Mouse (Mus musculus) forebrain, embryonic 11.5 days (tissue): ENCODE measurements at regions not wholly inside any gene's neighbourhood (a gene's known extent, or its start where the extent isn't known, plus 50 kb on each side); places are given as distances from the start of the nearest gene placed in this dataset.

Experiments
- ATAC-seq: fragments of 200-750 bp; cut with Nextera tagmentation; replicated peaks from 2 replicates; pipeline ENCODE4 v1.8.0; 2017; ENCODE audit warnings: moderate TSS enrichment; ENCODE audit not compliant: low FRiP score
- DNase-seq: peaks from one replicate; pipeline ENCODE4 v3.0.0-alpha.2; 2017; ENCODE audit warnings: low spot score
- H3K27ac ChIP-seq: fragments of 300-500 bp; sonication (generic); 2 replicates; pipeline ENCODE4 v1.5.1; 2014; ENCODE audit warnings: low read depth, low read length
- H3K27me3 ChIP-seq: fragments of 300-500 bp; sonication (generic); 2 replicates; pipeline ENCODE4 v1.6.1; 2014; ENCODE audit warnings: mild to moderate bottlenecking, low read length, mixed read lengths; ENCODE audit not compliant: control insufficient read depth, insufficient read depth
- H3K36me3 ChIP-seq: fragments of 300-500 bp; sonication (generic); 2 replicates; pipeline ENCODE4 v1.6.1; 2014; ENCODE audit warnings: mild to moderate bottlenecking, low read length, moderate library complexity, mixed read lengths; ENCODE audit not compliant: control insufficient read depth, insufficient read depth
- H3K4me1 ChIP-seq: fragments of 300-500 bp; sonication (generic); replicated peaks from 2 replicates; pipeline ENCODE4 v1.6.1; 2014; ENCODE audit warnings: low read length, mixed read lengths; ENCODE audit not compliant: control insufficient read depth, insufficient read depth
- H3K4me2 ChIP-seq: fragments of 300-500 bp; sonication (generic); 2 replicates; pipeline ENCODE4 v1.6.1; 2014; ENCODE audit warnings: low read depth, mild to moderate bottlenecking, low read length, moderate library complexity, mixed read lengths; ENCODE audit not compliant: severe bottlenecking
- H3K4me3 ChIP-seq: fragments of 300-500 bp; sonication (generic); 2 replicates; pipeline ENCODE4 v1.5.1; 2014; ENCODE audit warnings: low read depth, low read length
- H3K9ac ChIP-seq: fragments of 300-500 bp; sonication (generic); 2 replicates; pipeline ENCODE4 v1.6.1; 2014; ENCODE audit warnings: low read length
- H3K9me3 ChIP-seq: fragments of 300-500 bp; sonication (generic); 2 replicates; pipeline ENCODE4 v1.6.1; 2016; ENCODE audit warnings: low read length, mixed read lengths; ENCODE audit not compliant: control insufficient read depth
- WGBS: fragments of 180-500 bp; shearing (Covaris S2); extraction: QIAGEN DNeasy Blood & Tissue Kit; methylation state at CpG from one replicate; pipeline ENCODE4 v1.1.7; 2014; 5-methylcytosine and 5-hydroxymethylcytosine counted together

DNA sequence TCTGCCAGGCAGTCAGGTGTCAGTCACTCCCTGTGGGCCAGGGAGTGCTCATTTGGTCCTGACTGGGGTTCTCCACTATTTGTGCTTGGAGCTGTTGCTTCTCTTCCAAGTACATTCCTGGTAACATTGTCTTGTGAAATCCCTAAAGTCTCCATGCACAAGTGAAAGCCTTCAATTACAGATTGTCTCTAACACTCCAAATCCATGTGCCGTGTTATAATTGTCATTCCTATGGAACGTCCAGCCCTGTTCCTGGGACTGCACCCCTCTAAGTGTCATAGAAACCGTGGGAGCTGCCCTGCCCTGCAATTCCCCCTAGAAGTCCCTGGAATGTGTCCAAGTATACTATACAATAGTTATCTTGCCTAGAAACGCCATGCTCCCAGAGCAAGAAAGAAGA is 181.1 kb downstream of the Rnd3 start:
- H3K27ac ChIP-seq, result peak overlapping the region; percentile 37; the same call in 1 of the 2 replicates
- H3K4me3 ChIP-seq, result no peak overlapping the region
- ATAC-seq, result no peak
- peaks cover 19% of the 10 kb centered on the region for H3K4me1 ChIP-seq
- H3K27me3 ChIP-seq, result no peaks in the 10 kb centered on the region
- DNase-seq, result no peak
- H3K36me3 ChIP-seq, result no peaks in the 10 kb centered on the region
- no peaks in the 10 kb centered on the region for H3K9me3 ChIP-seq
- H3K4me2 ChIP-seq, result no peak overlapping the region
- no peak overlapping the region for H3K9ac ChIP-seq
- WGBS, result 54% methylated on average over 4 of the region's 4 CpGs

DNA sequence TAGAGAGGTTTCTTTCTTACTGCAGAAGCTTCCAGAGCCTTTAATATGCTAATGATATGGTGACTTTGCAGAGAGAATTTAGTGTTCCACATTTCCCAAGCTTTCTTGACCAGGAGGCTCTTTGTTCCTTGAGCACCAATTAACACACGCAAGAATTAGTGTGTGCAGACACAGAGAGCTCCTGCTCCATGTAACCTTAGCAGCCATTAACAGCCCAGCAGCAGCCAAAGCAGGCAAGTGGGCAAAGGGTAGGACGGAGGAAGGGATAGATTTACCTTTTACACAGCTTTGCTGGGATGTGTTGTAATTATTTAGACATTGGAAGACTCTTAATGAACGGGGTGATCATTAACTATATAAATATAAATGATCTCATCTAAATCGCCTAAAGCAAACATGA is 181.8 kb downstream of the Rnd3 start:
- peak overlapping the region; percentile 51; the same call in 1 of the 2 replicates for H3K27ac ChIP-seq
- H3K27me3 ChIP-seq, result no peaks in the 10 kb centered on the region
- DNase-seq, result peak; percentile 56

DNA sequence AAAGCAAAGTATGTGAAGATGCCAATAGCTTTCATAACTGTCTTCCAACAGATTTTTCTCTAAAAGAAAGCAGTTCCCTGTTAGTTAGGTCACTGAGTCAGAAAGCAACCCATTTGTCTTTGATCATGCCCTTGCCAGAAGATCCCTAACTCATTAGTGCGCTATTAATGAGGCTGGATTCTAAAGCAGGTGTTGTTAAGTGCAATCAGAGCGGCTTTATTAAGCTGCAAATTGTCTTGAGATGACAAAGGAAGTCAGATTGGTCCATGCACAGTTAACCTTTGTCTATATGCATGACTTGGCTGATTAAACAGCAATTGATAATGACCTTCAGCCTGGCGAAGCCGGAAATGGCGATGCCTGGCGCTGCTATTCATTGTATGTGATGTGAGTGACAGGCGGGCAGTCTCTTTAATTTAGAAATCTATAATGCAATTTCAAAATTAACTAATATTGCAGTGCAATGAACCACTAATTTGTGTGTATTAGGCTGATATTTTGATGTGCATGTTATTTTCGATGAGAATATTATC is 183.4 kb downstream of the Rnd3 start:
- DNase-seq (peak; percentile 59), ATAC-seq (peak; percentile 55)
- H3K4me3 ChIP-seq, result no peak overlapping the region
- 39% methylated on average over 8 of the region's 8 CpGs for WGBS
- no peaks in the 10 kb centered on the region for H3K36me3 ChIP-seq
- no peak overlapping the region for H3K4me2 ChIP-seq
- no peaks in the 10 kb centered on the region for H3K9me3 ChIP-seq
- no peaks in the 10 kb centered on the region for H3K27me3 ChIP-seq
- H3K4me1 ChIP-seq, result peaks cover 13% of the 10 kb centered on the region
- H3K27ac ChIP-seq, result peak overlapping the region; percentile 31; the same call in 1 of the 2 replicates
- H3K9ac ChIP-seq, result no peak overlapping the region

More for the DNA sequence above, 181.8 kb downstream of the Rnd3 start:
- Histone ChIP-seq H3K4me2 (no peak overlapping the region), H3K9me3 (no peaks in the 10 kb centered on the region), H3K4me3 (no peak overlapping the region), H3K9ac (no peak overlapping the region), H3K4me1 (peaks cover 18% of the 10 kb centered on the region), H3K36me3 (no peaks in the 10 kb centered on the region)
- 33% methylated on average over 4 of the region's 4 CpGs for WGBS
- peak; percentile 18; the same call in 1 of the 2 replicates for ATAC-seq

DNA sequence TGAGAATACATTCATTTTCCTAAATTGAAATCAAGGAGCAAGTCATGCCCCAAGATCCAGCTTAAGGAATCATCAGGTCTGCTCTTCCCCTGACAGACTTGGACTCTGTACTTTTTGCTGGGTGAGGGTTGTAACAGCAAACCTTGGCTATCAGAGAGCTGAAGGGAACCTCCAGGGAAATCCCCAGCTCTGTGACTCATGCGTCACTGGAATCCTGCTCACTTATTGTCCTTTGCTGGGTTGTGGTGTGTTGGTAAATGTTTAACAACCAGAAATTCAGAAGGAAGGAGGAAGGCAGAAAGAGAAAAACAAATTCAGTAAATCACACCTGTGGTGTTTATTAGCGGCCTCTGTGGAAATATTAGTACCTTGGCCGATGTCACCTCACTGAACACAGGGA is 184.8 kb downstream of the Rnd3 start:
- Histone ChIP-seq H3K4me2 (no peak overlapping the region), H3K4me1 (peaks cover 6% of the 10 kb centered on the region; the same call in 1 of the 2 replicates), H3K36me3 (no peaks in the 10 kb centered on the region), H3K4me3 (no peak overlapping the region), H3K27ac (no peak overlapping the region), H3K27me3 (no peaks in the 10 kb centered on the region), H3K9me3 (no peaks in the 10 kb centered on the region), H3K9ac (no peak overlapping the region)
- DNase-seq, result no peak
- no peak for ATAC-seq
- WGBS, result 92% methylated on average over 3 of the region's 3 CpGs

DNA sequence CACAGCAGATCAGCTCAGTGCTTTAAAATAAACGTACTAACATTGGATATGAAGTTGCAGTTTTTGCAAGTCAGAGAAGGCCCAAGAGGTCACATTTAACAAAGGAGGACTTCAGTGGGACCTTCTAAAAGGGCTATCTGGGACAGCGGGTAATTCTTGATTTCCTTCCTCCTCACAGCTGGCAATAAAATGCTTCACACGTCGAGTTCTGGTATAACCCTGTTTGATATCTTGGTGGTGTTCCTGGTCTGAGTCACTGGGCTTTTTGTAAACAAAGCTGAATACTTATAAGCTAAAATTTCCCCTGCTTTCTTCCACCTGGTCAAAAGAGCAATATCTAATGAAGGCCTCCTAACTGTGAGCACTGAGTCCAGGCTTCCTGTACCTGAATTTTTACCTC is 187.9 kb downstream of the Rnd3 start:
- H3K4me2 ChIP-seq, result no peak overlapping the region
- H3K36me3 ChIP-seq, result no peaks in the 10 kb centered on the region
- DNase-seq (no peak), ATAC-seq (no peak)
- H3K9ac ChIP-seq, result no peak overlapping the region
- H3K27ac ChIP-seq, result no peak overlapping the region
- H3K4me3 ChIP-seq, result no peak overlapping the region
- WGBS, result 71% methylated on average over 4 of the region's 4 CpGs
- H3K27me3 ChIP-seq, result no peaks in the 10 kb centered on the region
- H3K4me1 ChIP-seq, result no peaks in the 10 kb centered on the region; the same call in 1 of the 2 replicates
- no peaks in the 10 kb centered on the region for H3K9me3 ChIP-seq

DNA sequence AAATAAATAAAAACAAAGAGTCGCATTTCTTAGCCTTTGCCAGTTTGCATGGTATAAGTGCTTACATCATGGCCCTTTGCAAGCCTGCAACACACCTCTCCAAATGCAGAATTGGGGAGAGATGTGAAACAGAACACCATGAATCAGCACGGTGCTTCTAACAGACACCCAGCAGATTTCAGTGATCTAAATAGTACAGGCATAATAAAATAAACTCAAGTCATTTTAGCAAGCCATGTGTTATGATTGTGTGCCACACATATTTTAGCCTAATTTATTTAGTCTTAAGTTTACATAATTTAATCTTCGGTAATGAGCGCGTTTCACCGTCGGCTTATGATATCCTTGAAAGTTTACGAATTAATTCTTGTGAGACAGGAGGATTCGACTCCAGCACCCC is 189.6 kb downstream of the Rnd3 start:
- H3K4me1 ChIP-seq, result no peaks in the 10 kb centered on the region; the same call in 1 of the 2 replicates
- ATAC-seq (no peak), DNase-seq (no peak)
- H3K27ac ChIP-seq, result no peak overlapping the region
- WGBS, result 95% methylated on average over 9 of the region's 9 CpGs
- H3K9me3 ChIP-seq, result no peaks in the 10 kb centered on the region
- H3K4me3 ChIP-seq, result no peak overlapping the region
- no peaks in the 10 kb centered on the region for H3K27me3 ChIP-seq
- no peak overlapping the region for H3K4me2 ChIP-seq
- no peak overlapping the region for H3K9ac ChIP-seq
- H3K36me3 ChIP-seq, result no peaks in the 10 kb centered on the region

DNA sequence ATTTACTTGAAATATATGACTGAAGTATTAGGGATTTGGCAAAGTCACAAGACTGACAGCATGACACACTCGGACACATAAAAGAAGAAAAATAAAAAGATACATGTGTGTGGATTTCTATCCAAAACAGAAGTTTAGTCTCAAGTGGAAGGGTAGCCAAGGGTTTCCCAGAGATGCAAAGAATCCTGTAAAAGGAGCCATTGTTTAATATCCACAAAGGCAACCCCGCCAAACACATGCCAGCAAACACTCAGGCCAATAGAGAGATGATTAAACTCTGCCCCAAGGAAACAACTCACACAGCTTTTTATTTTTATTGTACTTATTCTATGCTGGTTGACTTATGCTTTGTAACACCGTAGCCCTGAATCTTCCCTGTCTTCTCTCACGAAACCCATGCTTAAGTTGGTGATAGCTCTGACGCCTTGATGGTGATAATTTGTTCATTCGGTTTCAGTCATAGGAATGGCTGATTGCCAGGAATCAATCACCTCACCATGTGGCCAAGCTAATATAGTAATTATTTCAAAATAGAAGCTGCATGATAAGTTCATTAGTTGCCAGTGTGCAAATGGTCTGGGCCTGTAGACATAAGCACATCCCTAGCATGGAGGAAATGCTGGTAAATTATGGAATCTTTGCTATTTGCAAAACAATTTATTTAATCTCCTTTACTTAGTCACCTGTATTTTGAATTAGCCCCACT is 194.4 kb downstream of the Rnd3 start:
- Histone ChIP-seq H3K27me3 (no peaks in the 10 kb centered on the region), H3K9ac (no peak overlapping the region), H3K27ac (no peak overlapping the region), H3K9me3 (no peaks in the 10 kb centered on the region), H3K4me1 (no peaks in the 10 kb centered on the region; the same call in 1 of the 2 replicates), H3K4me3 (no peak overlapping the region), H3K36me3 (no peaks in the 10 kb centered on the region), H3K4me2 (no peak overlapping the region)
- no peak for DNase-seq
- ATAC-seq, result no peak
- WGBS, result 48% methylated on average over 6 of the region's 6 CpGs

DNA sequence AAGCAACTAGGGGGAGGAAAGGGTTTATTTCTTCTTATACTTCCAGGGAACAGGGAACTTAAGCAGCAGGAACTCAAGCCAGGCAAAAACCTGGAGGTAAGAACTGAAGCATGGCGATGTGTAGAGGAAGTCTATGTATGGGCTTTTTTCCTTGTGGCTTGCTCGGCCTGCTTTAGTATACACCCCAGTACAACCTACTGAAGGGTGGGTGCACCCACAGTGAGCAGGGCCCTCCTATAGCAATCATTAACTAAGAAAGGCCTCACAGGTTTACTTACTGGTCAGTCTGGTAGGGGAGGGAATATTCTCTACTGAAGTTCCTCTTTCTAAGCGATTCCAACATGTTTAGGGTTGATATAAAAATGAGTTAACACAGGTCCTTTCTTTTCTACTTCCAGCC is 197.9 kb downstream of the Rnd3 start:
- ATAC-seq, result no peak
- DNase-seq, result no peak

DNA sequence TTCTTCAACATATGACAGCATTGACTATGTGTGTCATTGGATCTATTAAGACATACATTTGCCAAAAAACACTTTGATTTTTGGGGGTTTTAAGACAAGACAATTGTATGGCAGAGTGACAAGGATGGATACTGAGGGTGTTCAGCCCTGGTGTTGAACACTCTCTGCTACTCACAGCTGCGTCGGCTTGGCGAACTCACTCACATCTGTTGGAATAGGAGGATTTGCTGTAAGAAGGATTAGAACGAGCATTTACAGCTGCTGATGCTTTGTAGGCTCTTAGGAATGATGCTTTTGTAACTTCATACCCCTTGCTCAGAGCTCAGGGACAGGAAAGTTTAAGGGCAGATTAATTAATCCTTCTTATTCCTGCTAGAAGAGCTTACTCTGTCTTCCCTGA is 199.2 kb downstream of the Rnd3 start:
- DNase-seq (no peak), ATAC-seq (no peak)
- no peak overlapping the region for H3K4me3 ChIP-seq
- no peak overlapping the region for H3K9ac ChIP-seq
- 82% methylated on average over 4 of the region's 4 CpGs for WGBS
- no peak overlapping the region for H3K27ac ChIP-seq
- no peaks in the 10 kb centered on the region for H3K27me3 ChIP-seq
- no peaks in the 10 kb centered on the region for H3K36me3 ChIP-seq
- H3K9me3 ChIP-seq, result no peaks in the 10 kb centered on the region
- H3K4me2 ChIP-seq, result no peak overlapping the region
- H3K4me1 ChIP-seq, result no peaks in the 10 kb centered on the region; the same call in 1 of the 2 replicates

More for the DNA sequence above, 197.9 kb downstream of the Rnd3 start:
- Histone ChIP-seq H3K4me2 (no peak overlapping the region), H3K9ac (no peak overlapping the region), H3K9me3 (no peaks in the 10 kb centered on the region), H3K36me3 (no peaks in the 10 kb centered on the region), H3K27me3 (no peaks in the 10 kb centered on the region), H3K4me1 (no peaks in the 10 kb centered on the region; the same call in 1 of the 2 replicates), H3K4me3 (no peak overlapping the region), H3K27ac (no peak overlapping the region)
- 95% methylated on average over 3 of the region's 3 CpGs for WGBS
